Mouse (Mus musculus): ENCODE data around the gene Dusp18. TPM values are rescaled to one million over a fixed set of nuclear protein-coding genes. Genes with fewer than 3 reads are reported as not detected.

Dusp18 gene
- polyA plus RNA-seq, 1 experiment from 2014 or later, result 13.1 TPM

- 60% methylated on average over 7 of the region's 7 CpGs for WGBS
- no peak overlapping the region for H3K9ac ChIP-seq (ENCODE audit: low read length)
- H3K4me3 ChIP-seq (ENCODE audit: low read length), result no peak overlapping the region
- ATAC-seq (replicated peaks; ENCODE audit: extremely low read depth, insufficient read depth, low FRiP score), result 0 out of 2 replicates have a peak, but pooled peaks have one; percentile 32
- H3K4me2 ChIP-seq (ENCODE audit: low read depth, low read length), result no peak overlapping the region
- no peak overlapping the region for H3K27ac ChIP-seq (ENCODE audit: low read length)
- H3K4me1 ChIP-seq (ENCODE audit: control insufficient read depth, insufficient read depth, low read length), result no peaks in the 10 kb centered on the region
- H3K9me3 ChIP-seq (replicated peaks; ENCODE audit: control insufficient read depth, low read length), result no peaks in the 10 kb centered on the region
- H3K36me3 ChIP-seq (ENCODE audit: control insufficient read depth, insufficient read depth), result no peaks in the 10 kb centered on the region
- H3K27me3 ChIP-seq (ENCODE audit: control insufficient read depth, insufficient read depth, low read length), result 0 out of 2 replicates have a peak, but pooled peaks cover 3% of the 10 kb centered on the region
These were observed 16.4 kb upstream of the Dusp18 start for GRCm38 (mm10) chr11:3878660-3879059.

GRCm38 (mm10) chr11:3879836-3880235 lies 15.2 kb upstream of the Dusp18 start:
- Histone ChIP-seq H3K4me2 (ENCODE audit: low read depth, low read length) (no peak overlapping the region), H3K27ac (ENCODE audit: low read length) (no peak overlapping the region), H3K4me1 (ENCODE audit: control insufficient read depth, insufficient read depth, low read length) (no peaks in the 10 kb centered on the region), H3K27me3 (ENCODE audit: control insufficient read depth, insufficient read depth, low read length) (0 out of 2 replicates have a peak, but pooled peaks cover 3% of the 10 kb centered on the region), H3K9ac (ENCODE audit: low read length) (no peak overlapping the region), H3K9me3 (replicated peaks; ENCODE audit: control insufficient read depth, low read length) (no peaks in the 10 kb centered on the region), H3K4me3 (ENCODE audit: low read length) (no peak overlapping the region), H3K36me3 (ENCODE audit: control insufficient read depth, insufficient read depth) (no peaks in the 10 kb centered on the region)
- ATAC-seq (replicated peaks; ENCODE audit: extremely low read depth, insufficient read depth, low FRiP score), result no peak
- 36% methylated on average over 2 of the region's 2 CpGs for WGBS

GRCm38 (mm10) chr11:3883711-3884110 lies 11.3 kb upstream of the Dusp18 start:
- ATAC-seq (replicated peaks; ENCODE audit: extremely low read depth, insufficient read depth, low FRiP score), result no peak
- Histone ChIP-seq H3K27ac (ENCODE audit: low read length) (no peak overlapping the region), H3K4me2 (ENCODE audit: low read depth, low read length) (no peak overlapping the region), H3K27me3 (ENCODE audit: control insufficient read depth, insufficient read depth, low read length) (peaks cover 3% of the 10 kb centered on the region; the same call in 1 of the 2 replicates), H3K36me3 (ENCODE audit: control insufficient read depth, insufficient read depth) (no peaks in the 10 kb centered on the region), H3K9ac (ENCODE audit: low read length) (no peak overlapping the region), H3K4me1 (ENCODE audit: control insufficient read depth, insufficient read depth, low read length) (no peaks in the 10 kb centered on the region), H3K9me3 (replicated peaks; ENCODE audit: control insufficient read depth, low read length) (no peaks in the 10 kb centered on the region), H3K4me3 (ENCODE audit: low read length) (no peak overlapping the region)
- WGBS, result 81% methylated on average over 3 of the region's 3 CpGs

- no peak overlapping the region for H3K27ac ChIP-seq (ENCODE audit: low read length)
- no peaks in the 10 kb centered on the region for H3K36me3 ChIP-seq (ENCODE audit: control insufficient read depth, insufficient read depth)
- ATAC-seq (replicated peaks; ENCODE audit: extremely low read depth, insufficient read depth, low FRiP score), result no peak
- no peak overlapping the region for H3K4me3 ChIP-seq (ENCODE audit: low read length)
- 55% methylated on average over 5 of the region's 5 CpGs for WGBS
- H3K27me3 ChIP-seq (ENCODE audit: control insufficient read depth, insufficient read depth, low read length), result no peaks in the 10 kb centered on the region; the same call in 1 of the 2 replicates
- no peak overlapping the region for H3K9ac ChIP-seq (ENCODE audit: low read length)
- no peaks in the 10 kb centered on the region for H3K9me3 ChIP-seq (replicated peaks; ENCODE audit: control insufficient read depth, low read length)
- no peak overlapping the region for H3K4me2 ChIP-seq (ENCODE audit: low read depth, low read length)
- H3K4me1 ChIP-seq (ENCODE audit: control insufficient read depth, insufficient read depth, low read length), result no peaks in the 10 kb centered on the region
These were observed 7.7 kb upstream of the Dusp18 start for GRCm38 (mm10) chr11:3887331-3887730.

- peaks cover 5% of the 10 kb centered on the region for H3K4me1 ChIP-seq (ENCODE audit: control insufficient read depth, insufficient read depth, low read length)
- H3K27ac ChIP-seq (ENCODE audit: low read length), result no peak overlapping the region
- H3K36me3 ChIP-seq (ENCODE audit: control insufficient read depth, insufficient read depth), result peaks cover 5% of the 10 kb centered on the region; the same call in 1 of the 2 replicates
- no peak overlapping the region for H3K4me3 ChIP-seq (ENCODE audit: low read length)
- peak overlapping the region; percentile 83; the same call in 1 of the 2 replicates for H3K4me2 ChIP-seq (ENCODE audit: low read depth, low read length)
- no peaks in the 10 kb centered on the region for H3K9me3 ChIP-seq (replicated peaks; ENCODE audit: control insufficient read depth, low read length)
- H3K9ac ChIP-seq (ENCODE audit: low read length), result no peak overlapping the region
- no peak for ATAC-seq (replicated peaks; ENCODE audit: extremely low read depth, insufficient read depth, low FRiP score)
- 74% methylated on average over 6 of the region's 6 CpGs for WGBS
- H3K27me3 ChIP-seq (ENCODE audit: control insufficient read depth, insufficient read depth, low read length), result no peaks in the 10 kb centered on the region
These were observed 1.1 kb upstream of the Dusp18 start for GRCm38 (mm10) chr11:3893970-3894369.

- Histone ChIP-seq H3K4me1 (ENCODE audit: control insufficient read depth, insufficient read depth, low read length) (peaks cover 5% of the 10 kb centered on the region), H3K9me3 (replicated peaks; ENCODE audit: control insufficient read depth, low read length) (no peaks in the 10 kb centered on the region), H3K9ac (ENCODE audit: low read length) (peak overlapping the region; percentile 73), H3K27ac (ENCODE audit: low read length) (peak overlapping the region; percentile 65), H3K27me3 (ENCODE audit: control insufficient read depth, insufficient read depth, low read length) (no peaks in the 10 kb centered on the region), H3K4me3 (ENCODE audit: low read length) (peak overlapping the region; percentile 64), H3K4me2 (ENCODE audit: low read depth, low read length) (peak overlapping the region; percentile 83), H3K36me3 (ENCODE audit: control insufficient read depth, insufficient read depth) (peaks cover 6% of the 10 kb centered on the region; the same call in 1 of the 2 replicates)
- WGBS, result 5% methylated on average over 10 of the region's 10 CpGs
- no peak for ATAC-seq (replicated peaks; ENCODE audit: extremely low read depth, insufficient read depth, low FRiP score)
These were observed 418 bp downstream of the Dusp18 start for GRCm38 (mm10) chr11:3895458-3895857.

- 86% methylated on average over 1 of the region's 1 CpGs for WGBS
- H3K36me3 ChIP-seq (ENCODE audit: control insufficient read depth, insufficient read depth), result peaks cover 6% of the 10 kb centered on the region; the same call in 1 of the 2 replicates
- H3K4me1 ChIP-seq (ENCODE audit: control insufficient read depth, insufficient read depth, low read length), result peaks cover 5% of the 10 kb centered on the region
- no peaks in the 10 kb centered on the region for H3K9me3 ChIP-seq (replicated peaks; ENCODE audit: control insufficient read depth, low read length)
- no peaks in the 10 kb centered on the region for H3K27me3 ChIP-seq (ENCODE audit: control insufficient read depth, insufficient read depth, low read length)
- no peak for ATAC-seq (replicated peaks; ENCODE audit: extremely low read depth, insufficient read depth, low FRiP score)
- H3K27ac ChIP-seq (ENCODE audit: low read length), result no peak overlapping the region
- no peak overlapping the region for H3K9ac ChIP-seq (ENCODE audit: low read length)
- peak overlapping the region; percentile 16; the same call in 1 of the 2 replicates for H3K4me2 ChIP-seq (ENCODE audit: low read depth, low read length)
- no peak overlapping the region for H3K4me3 ChIP-seq (ENCODE audit: low read length)
These were observed 893 bp downstream of the Dusp18 start for GRCm38 (mm10) chr11:3895933-3896332.

- no peak overlapping the region for H3K27ac ChIP-seq (ENCODE audit: low read length)
- peaks cover 6% of the 10 kb centered on the region; the same call in 1 of the 2 replicates for H3K36me3 ChIP-seq (ENCODE audit: control insufficient read depth, insufficient read depth)
- H3K9ac ChIP-seq (ENCODE audit: low read length), result no peak overlapping the region
- H3K4me3 ChIP-seq (ENCODE audit: low read length), result no peak overlapping the region
- WGBS, result 54% methylated on average over 6 of the region's 6 CpGs
- H3K9me3 ChIP-seq (replicated peaks; ENCODE audit: control insufficient read depth, low read length), result no peaks in the 10 kb centered on the region
- ATAC-seq (replicated peaks; ENCODE audit: extremely low read depth, insufficient read depth, low FRiP score), result no peak
- H3K4me1 ChIP-seq (ENCODE audit: control insufficient read depth, insufficient read depth, low read length), result 0 out of 2 replicates have a peak, but pooled peaks cover 2% of the 10 kb centered on the region
- no peak overlapping the region for H3K4me2 ChIP-seq (ENCODE audit: low read depth, low read length)
- H3K27me3 ChIP-seq (ENCODE audit: control insufficient read depth, insufficient read depth, low read length), result no peaks in the 10 kb centered on the region
These were observed 5.3 kb downstream of the Dusp18 start for GRCm38 (mm10) chr11:3900296-3900695.

- Histone ChIP-seq H3K4me3 (ENCODE audit: low read length) (no peak overlapping the region), H3K4me2 (ENCODE audit: low read depth, low read length) (no peak overlapping the region), H3K36me3 (ENCODE audit: control insufficient read depth, insufficient read depth) (peaks cover 6% of the 10 kb centered on the region; the same call in 1 of the 2 replicates), H3K9ac (ENCODE audit: low read length) (no peak overlapping the region), H3K9me3 (replicated peaks; ENCODE audit: control insufficient read depth, low read length) (no peaks in the 10 kb centered on the region), H3K4me1 (ENCODE audit: control insufficient read depth, insufficient read depth, low read length) (no peaks in the 10 kb centered on the region), H3K27me3 (ENCODE audit: control insufficient read depth, insufficient read depth, low read length) (no peaks in the 10 kb centered on the region), H3K27ac (ENCODE audit: low read length) (no peak overlapping the region)
- WGBS, result 89% methylated on average over 3 of the region's 3 CpGs
- no peak for ATAC-seq (replicated peaks; ENCODE audit: extremely low read depth, insufficient read depth, low FRiP score)
These were observed 7.5 kb downstream of the Dusp18 start for GRCm38 (mm10) chr11:3902516-3902915.

Data from heart, embryonic 16.5 days (tissue).